Mouse (Mus musculus) heart, adult 2 months (tissue): ENCODE results near the gene Mcoln1. TPM values are rescaled to one million over a fixed set of nuclear protein-coding genes. Genes with fewer than 3 reads are reported as not detected.

Experiments
- DNase-seq, 2 experiments: peaks; one replicate each; pipeline ENCODE4 v3.0.0; 2021
- H3K27ac ChIP-seq: fragments of 200-600 bp; 2 replicates; pipeline ENCODE4 v1.8.1; 2022
- H3K27me3 ChIP-seq: fragments of 200-500 bp; 2 replicates; pipeline ENCODE4 v1.6.1; 2012; ENCODE audit warnings: mild to moderate bottlenecking, low read length, inconsistent platforms, mixed read lengths; ENCODE audit not compliant: control insufficient read depth, insufficient read depth
- H3K36me3 ChIP-seq: fragments of 200-500 bp; 2 replicates; pipeline ENCODE4 v1.6.1; 2012; ENCODE audit warnings: low read length, inconsistent platforms; ENCODE audit not compliant: control insufficient read depth, insufficient read depth
- H3K4me1 ChIP-seq: fragments of 200-500 bp; 2 replicates; pipeline ENCODE4 v1.6.1; 2011; ENCODE audit warnings: low read length; ENCODE audit not compliant: control insufficient read depth, insufficient read depth
- H3K4me3 ChIP-seq: fragments of 200-600 bp; 2 replicates; pipeline ENCODE4 v1.8.1; 2022
- H3K79me2 ChIP-seq: fragments of 200-500 bp; replicated peaks from 2 replicates; pipeline ENCODE4 v1.6.1; 2012; ENCODE audit warnings: mild to moderate bottlenecking, inconsistent platforms, low read length, moderate library complexity, mixed read lengths; ENCODE audit not compliant: control insufficient read depth, insufficient read depth
- H3K9ac ChIP-seq: fragments of 200-500 bp; 2 replicates; pipeline ENCODE4 v1.6.1; 2012; ENCODE audit warnings: low read depth, mild to moderate bottlenecking, control low read depth, inconsistent platforms, low read length, mixed read lengths
- CTCF ChIP-seq: fragments of 200-600 bp; IDR thresholded peaks from 2 replicates; pipeline ENCODE4 v1.8.1; 2022; ENCODE audit warnings: antibody characterized with exemption, mild to moderate bottlenecking, moderate library complexity
- EP300 ChIP-seq: fragments of 200-500 bp; IDR thresholded peaks from 2 replicates; pipeline ENCODE4 v1.6.1; 2011; ENCODE audit warnings: low read depth, low read length, control low read depth; ENCODE audit not compliant: insufficient read depth
- POLR2A ChIP-seq: fragments of 200-500 bp; IDR thresholded peaks from 2 replicates; pipeline ENCODE4 v1.6.1; 2011; ENCODE audit warnings: mild to moderate bottlenecking, low read depth, low read length, control low read depth; ENCODE audit not compliant: insufficient read depth
- WGBS: fragments of 180-500 bp; shearing (Covaris S2); methylation state at CpG from one replicate; pipeline ENCODE4 v1.1.7; 2018; 5-methylcytosine and 5-hydroxymethylcytosine counted together
- intact Hi-C: fragments of 180-260 bp; cut with DNase I; formaldehyde crosslinking; loops from one replicate; pipeline ENCODE4 v1.15.1; 2025
- long read RNA-seq: library from polyadenylated mRNA; stranded (forward); transcript quantifications from one replicate; pipeline ENCODE4 v2.0.0, GENCODE M21; 2021
- polyA plus RNA-seq: library from polyadenylated mRNA; depleted of rRNA; stranded (reverse); fragments of >200 nt; gene quantifications from 2 replicates; pipeline ENCODE4 v1.2.3, GENCODE M21; 2012; rRNA removed
- total RNA-seq, 2 experiments: library from RNA; stranded (reverse); gene quantifications; 2 replicates each; pipeline ENCODE4 v1.2.3; 2021

The Mcoln1 gene
- total RNA-seq (10 to 100 TPM; 20.6 to 23.1 TPM), polyA plus RNA-seq (86.9 and 123 TPM in 2 replicates)
- long read RNA-seq, transcript Mcoln1-201 (14 exons, 2,065 nt), result major isoform, 5 of 8 reads
- long read RNA-seq, partial matches to known transcripts, result 1 of 8 reads
- long read RNA-seq, other reads (novel, unspliced or antisense), result 2 of 8 reads

DNA sequence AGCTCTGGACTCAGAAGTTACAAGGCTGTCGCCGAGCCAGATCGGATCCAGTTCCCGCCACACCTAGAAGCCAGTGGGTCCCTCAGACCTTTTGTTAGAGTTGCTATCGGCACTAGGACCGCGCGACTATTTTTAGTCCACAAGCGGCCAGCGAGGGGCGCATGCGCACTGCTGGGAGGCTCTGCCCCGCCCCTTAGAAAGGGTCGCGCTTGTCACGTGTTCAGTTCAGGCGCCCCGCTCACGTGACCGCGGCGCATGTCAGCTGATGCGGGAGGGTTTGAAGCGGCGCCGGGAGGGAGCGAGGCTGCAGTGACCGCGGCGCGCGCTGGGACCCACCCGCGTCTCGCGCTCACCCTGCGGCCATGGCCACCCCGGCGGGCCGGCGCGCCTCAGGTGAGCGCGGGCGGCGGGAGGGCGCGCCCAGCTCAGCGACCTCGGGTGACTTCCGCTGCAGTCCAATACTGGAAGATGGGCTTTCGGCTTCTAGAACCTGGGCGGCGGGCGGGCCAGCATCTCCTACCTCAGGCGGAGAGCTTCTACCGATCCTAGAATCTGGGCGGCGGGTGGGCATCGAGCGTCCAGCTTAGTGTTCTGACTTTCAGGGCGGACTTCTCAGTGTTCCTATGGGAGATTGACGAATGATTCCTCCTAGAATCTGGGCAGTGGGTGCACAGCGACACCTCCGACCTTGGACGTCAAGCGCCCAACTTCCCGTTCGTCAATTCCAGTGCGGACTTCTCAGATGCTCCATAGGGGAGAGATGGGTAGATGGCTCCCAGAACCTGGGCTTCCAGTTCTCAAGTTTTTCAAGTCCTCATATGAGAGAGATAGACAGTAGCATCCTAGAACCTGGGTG is at the start of gene Mcoln1:
Gene Mcoln1, plus strand, starts transcription at position 223 of the 856 bp plus-strand sequence.
- Histone ChIP-seq H3K9ac (peak within 1 kb of the TSS; percentile 94), H3K27me3 (no peaks in the 10 kb centered on the region), H3K4me1 (peaks cover 2% of the 10 kb centered on the region), H3K27ac (peak within 1 kb of the TSS; percentile 94), H3K79me2 (peaks cover 1% of the 10 kb centered on the region; the same call in 1 of the 2 replicates), H3K4me3 (peak within 1 kb of the TSS; percentile 87), H3K36me3 (no peaks in the 10 kb centered on the region)
- intact Hi-C loops, result loop anchor here (1.0 kb wide), 1 partner anchor 16 kb away; no protein-coding TSS in a partner anchor
- peak; percentile 98 to 99 for DNase-seq
- WGBS, result under 1% methylated on average over 70 of the region's 70 CpGs
- TF ChIP-seq CTCF (no peak), EP300 (peak; percentile 59; the same call in 1 of the 2 replicates), POLR2A (peak; percentile 92)

DNA sequence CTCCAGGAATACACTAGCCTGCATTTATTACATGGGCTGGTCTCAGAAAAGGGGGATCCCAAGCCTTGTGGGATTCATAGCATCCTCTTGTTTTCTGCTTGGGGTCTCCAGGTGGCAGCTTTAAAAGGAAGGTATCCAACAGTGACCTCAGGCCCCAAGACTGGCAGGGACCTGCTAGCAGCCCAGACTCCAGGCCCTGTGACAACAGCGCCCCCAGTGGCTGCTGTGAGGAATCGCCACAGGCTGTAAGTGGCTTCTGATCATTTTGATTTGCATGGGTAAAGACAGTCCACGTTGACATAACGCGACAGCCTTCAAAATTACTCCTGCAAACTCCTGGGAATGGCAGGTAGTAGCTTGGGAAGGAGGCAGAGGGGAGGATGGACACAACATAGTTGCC is 49.6 kb upstream of the Mcoln1 start:
- peak; percentile 52 to 69 for DNase-seq
- H3K27ac ChIP-seq, result no peak overlapping the region
- no peak overlapping the region for H3K9ac ChIP-seq
- WGBS, result 36% methylated on average over 5 of the region's 5 CpGs
- H3K4me3 ChIP-seq, result no peak overlapping the region
- no peaks in the 10 kb centered on the region for H3K79me2 ChIP-seq
- H3K4me1 ChIP-seq, result no peaks in the 10 kb centered on the region
- no peaks in the 10 kb centered on the region for H3K27me3 ChIP-seq
- H3K36me3 ChIP-seq, result no peaks in the 10 kb centered on the region
- intact Hi-C loops, result loop anchor here (1.0 kb wide), 1 partner anchor 92 kb away; no protein-coding TSS in a partner anchor
- TF ChIP-seq CTCF (peak; percentile 99), POLR2A (no peak), EP300 (no peak)

DNA sequence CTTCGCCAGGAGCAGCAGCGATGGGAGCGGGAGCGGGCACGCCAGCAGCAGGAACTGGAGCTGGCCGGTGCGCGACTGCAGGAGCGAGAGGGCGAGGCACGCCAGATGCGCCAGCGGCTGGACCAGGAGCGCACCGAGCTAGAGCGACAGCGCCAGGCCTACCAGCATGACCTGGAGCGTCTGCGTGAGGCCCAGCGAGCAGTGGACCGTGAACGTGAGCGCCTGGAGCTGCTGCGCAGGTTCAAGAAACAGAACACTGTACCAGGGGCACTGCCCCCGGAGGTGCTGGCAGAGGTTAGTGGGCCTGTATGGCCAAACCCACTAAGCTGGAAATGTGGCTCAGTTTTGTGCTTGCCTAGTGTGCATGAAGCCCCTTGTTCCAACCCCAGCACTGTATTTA is 48.3 kb upstream of the Mcoln1 start:
- no peak for DNase-seq
- Histone ChIP-seq H3K27me3 (no peaks in the 10 kb centered on the region), H3K9ac (no peak overlapping the region), H3K36me3 (no peaks in the 10 kb centered on the region), H3K79me2 (no peaks in the 10 kb centered on the region), H3K4me1 (no peaks in the 10 kb centered on the region), H3K4me3 (no peak overlapping the region), H3K27ac (no peak overlapping the region)
- WGBS, result 97% methylated on average over 25 of the region's 25 CpGs
- TF ChIP-seq CTCF (no peak), POLR2A (no peak), EP300 (no peak)
- intact Hi-C loops, result no loop called here

DNA sequence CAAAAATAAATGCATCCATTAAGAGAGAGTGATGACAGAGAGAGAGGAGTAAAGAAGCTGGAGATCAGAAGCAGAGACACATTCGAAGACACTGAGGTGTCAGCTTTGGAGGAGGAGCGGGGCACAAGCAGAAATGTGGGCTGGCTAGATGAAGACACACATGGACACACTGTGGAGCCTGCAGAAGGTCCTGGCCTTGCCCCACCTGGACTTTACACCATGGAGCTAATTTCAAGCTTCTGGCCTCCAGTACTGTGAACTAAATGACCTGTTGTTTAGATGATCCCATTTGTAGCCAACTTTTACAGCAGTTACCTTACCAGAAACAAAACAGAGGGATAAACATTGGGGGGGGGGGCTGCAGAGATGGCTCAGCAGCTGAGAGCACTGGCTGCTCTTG is 37.0 kb upstream of the Mcoln1 start:
- Histone ChIP-seq H3K4me1 (no peaks in the 10 kb centered on the region), H3K36me3 (no peaks in the 10 kb centered on the region), H3K4me3 (no peak overlapping the region), H3K9ac (no peak overlapping the region), H3K27me3 (no peaks in the 10 kb centered on the region), H3K27ac (no peak overlapping the region), H3K79me2 (no peaks in the 10 kb centered on the region)
- intact Hi-C loops, result no loop called here
- TF ChIP-seq POLR2A (no peak), EP300 (no peak), CTCF (no peak)
- DNase-seq, result no peak
- WGBS, result 76% methylated on average over 2 of the region's 2 CpGs

DNA sequence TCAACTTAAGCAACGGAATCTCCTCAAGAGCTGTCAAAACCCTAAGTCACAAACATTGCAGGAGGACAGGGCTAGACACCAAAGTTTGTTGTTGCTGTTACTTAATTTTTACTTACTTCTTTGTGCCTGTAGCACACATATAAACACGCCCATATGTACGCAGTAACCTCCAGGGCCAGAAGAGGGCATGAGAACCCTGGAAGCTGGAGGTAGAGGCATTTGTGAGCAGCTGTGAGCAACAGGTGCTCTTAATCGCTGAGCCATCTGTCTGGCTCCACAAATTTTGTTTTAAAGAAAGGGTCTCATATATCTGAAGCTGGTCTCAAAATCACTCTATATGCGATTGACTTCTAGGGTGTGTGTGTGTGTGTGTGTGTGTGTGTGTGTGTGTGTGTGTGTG is 35.9 kb upstream of the Mcoln1 start:
- Histone ChIP-seq H3K27ac (no peak overlapping the region), H3K79me2 (no peaks in the 10 kb centered on the region), H3K9ac (no peak overlapping the region), H3K4me3 (no peak overlapping the region), H3K4me1 (no peaks in the 10 kb centered on the region), H3K36me3 (no peaks in the 10 kb centered on the region), H3K27me3 (no peaks in the 10 kb centered on the region)
- intact Hi-C loops, result no loop called here
- no peak for TF ChIP-seq POLR2A
- no peak for TF ChIP-seq EP300
- TF ChIP-seq CTCF, result peak; percentile 52
- DNase-seq, result no peak
- WGBS, result 68% methylated on average over 5 of the region's 5 CpGs
